In the genomic region with DNA sequence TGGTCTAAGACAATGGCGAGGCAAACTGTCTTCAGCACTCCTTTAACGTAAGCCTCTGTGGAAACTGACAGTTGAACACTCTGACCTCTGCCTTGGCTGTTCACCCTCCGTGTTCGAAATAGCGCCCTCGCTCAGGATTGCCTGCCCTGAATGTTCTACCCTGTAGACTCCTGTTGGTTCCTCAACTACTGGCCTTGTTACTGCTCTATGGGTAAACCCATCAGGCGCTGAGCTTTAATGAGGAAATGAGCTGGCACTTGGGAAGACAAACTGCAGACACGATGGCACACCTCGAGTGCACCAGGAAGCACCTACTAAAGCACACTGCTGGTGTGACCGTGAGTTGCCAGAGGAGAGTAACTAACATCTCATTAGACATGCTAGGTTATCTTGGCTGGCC, we compare ENCODE assay signal across 22 mouse cellular contexts. TPM values are rescaled to one million over a fixed set of nuclear protein-coding genes. Genes with fewer than 3 reads are reported as not detected.
DNase-seq lines count a peak whose midpoint lies in the region; ATAC-seq and TF ChIP-seq lines count a peak whose summit lies in the region.
"Had no signal": no experiment of that assay in that cellular context is flagged by ENCODE, and none has a peak within 500 bp of the region (broad histone marks: within the 10 kb centered on the region; RNA-seq: fewer than 3 reads in every experiment).

No protein-coding gene starts in this region.

- H3K4me1 ChIP-seq in heart, embryonic 12.5 days (replicated peaks), result 0 out of 2 replicates have a peak, but pooled peaks cover under 1% of the 10 kb centered on the region
- H3K4me1 ChIP-seq in kidney, adult 2 months (ENCODE audit: control insufficient read depth, insufficient read depth, low read length), result no peaks in the 10 kb centered on the region
- H3K4me1 ChIP-seq: embryonic facial prominence, embryonic 13.5 days; heart, embryonic 15.5 days had no signal

- no peak for ATAC-seq in heart, embryonic 12.5 days (ENCODE audit: insufficient number of reproducible peaks, low FRiP score)
- ATAC-seq: forebrain, embryonic 14.5 days; intestine, postnatal 0 days had no signal

- H3K27ac ChIP-seq in heart, embryonic 12.5 days (ENCODE audit: poor library complexity, severe bottlenecking), result no peak overlapping the region
- no peak overlapping the region for H3K27ac ChIP-seq in kidney, adult 2 months (ENCODE audit: insufficient read depth, low read depth, low read length)
- H3K27ac ChIP-seq: embryonic facial prominence, embryonic 13.5 days; heart, embryonic 10.5 days; heart, embryonic 15.5 days; hindbrain, embryonic 15.5 days had no signal

- H3K9me3 ChIP-seq in heart, embryonic 12.5 days (replicated peaks), result no peaks in the 10 kb centered on the region
- H3K9me3 ChIP-seq: embryonic facial prominence, embryonic 13.5 days; heart, embryonic 10.5 days; heart, embryonic 15.5 days; hindbrain, embryonic 15.5 days had no signal

- H3K4me2 ChIP-seq in heart, embryonic 12.5 days, result no peak overlapping the region
- H3K4me2 ChIP-seq: embryonic facial prominence, embryonic 13.5 days; heart, embryonic 15.5 days; hindbrain, embryonic 15.5 days had no signal

- no peak for TF ChIP-seq CTCF in kidney, adult 2 months (conservative IDR thresholded peaks at IDR 0.05; ENCODE audit: insufficient read depth, insufficient read length, low read depth, low read length)

- WGBS in heart, embryonic 12.5 days, result 81% methylated on average over 10 of the region's 10 CpGs
- 85% methylated on average over 10 of the region's 10 CpGs for WGBS in kidney, adult 2 months

- H3K9ac ChIP-seq in heart, embryonic 12.5 days, result no peak overlapping the region
- H3K9ac ChIP-seq: embryonic facial prominence, embryonic 13.5 days; heart, embryonic 15.5 days; hindbrain, embryonic 15.5 days had no signal

- TF ChIP-seq POLR2A in kidney, adult 2 months (IDR thresholded peaks at IDR 0.05; ENCODE audit: low read depth, low read length), result no peak

- no peak overlapping the region for H3K4me3 ChIP-seq in heart, embryonic 12.5 days
- H3K4me3 ChIP-seq in kidney, adult 2 months (ENCODE audit: insufficient read depth, low read depth, low read length), result no peak overlapping the region
- H3K4me3 ChIP-seq: embryonic facial prominence, embryonic 13.5 days; heart, embryonic 10.5 days; heart, embryonic 15.5 days; hindbrain, embryonic 15.5 days had no signal

- H3K36me3 ChIP-seq in heart, embryonic 12.5 days, result no peaks in the 10 kb centered on the region
- no peaks in the 10 kb centered on the region for H3K36me3 ChIP-seq in kidney, adult 2 months (ENCODE audit: control insufficient read depth, insufficient read depth, low read length)
- H3K36me3 ChIP-seq: embryonic facial prominence, embryonic 13.5 days; G1E; heart, embryonic 10.5 days; heart, embryonic 15.5 days had no signal

- H3K27me3 ChIP-seq in heart, embryonic 12.5 days (replicated peaks), result no peaks in the 10 kb centered on the region
- H3K27me3 ChIP-seq in kidney, adult 2 months (replicated peaks; ENCODE audit: control insufficient read depth, insufficient read depth, low read length), result no peaks in the 10 kb centered on the region
- H3K27me3 ChIP-seq: embryonic facial prominence, embryonic 13.5 days; heart, embryonic 15.5 days; hindbrain, embryonic 15.5 days had no signal

- peak; percentile 76 for DNase-seq in heart, adult 11 months
- peak; percentile 12 for DNase-seq in R1 (ENCODE audit: low read depth, low spot score)
- peak; percentile 27 for DNase-seq in induced T-regulatory cell, adult 2 months (ENCODE audit: low read depth)
- peak; percentile 54 for DNase-seq in thymus, postnatal 14 days
- DNase-seq in kidney, adult 2 months, result no peak
- DNase-seq in frontal cortex, postnatal 25 days (ENCODE audit: low spot score in 2 of 2), result no peak
- DNase-seq in right cerebral cortex, postnatal 25 days, result no peak
- DNase-seq: adrenal gland, postnatal 10 days; cerebellum, adult 11 months; cerebellum, adult 9-11 months; cerebellum, postnatal 36 days; gastrocnemius, postnatal 25 days; heart, adult 18-20 months; heart, postnatal 14 days had no signal

RNA-seq across cellular contexts. Expression of gene St8sia1, which starts 49.6 kb away (rescaled TPM):
- 3.7 and 4.0 TPM in 2 replicates for polyA plus RNA-seq in heart, embryonic 12.5 days (2016; fragmentation: Nextera tagmentation; extraction: Ambion mirVana)
- 13.2 and 14.3 TPM in 2 replicates for polyA plus RNA-seq in kidney, adult 2 months (2012; rRNA removed)
- polyA plus RNA-seq: G1E had no signal

Comparison
In these comparisons a context has a peak if more than half of its experiments do, and no peak if none do; other contexts are left out.
1. DNase-seq: peak in heart, adult 11 months (single experiment), R1 (single experiment), induced T-regulatory cell, adult 2 months (single experiment) and thymus, postnatal 14 days (single experiment); none in kidney, adult 2 months (single experiment), frontal cortex, postnatal 25 days (0 of 2) and right cerebral cortex, postnatal 25 days (single experiment).